Mouse (Mus musculus): ENCODE results near the gene Serpinb1c.

DNA sequence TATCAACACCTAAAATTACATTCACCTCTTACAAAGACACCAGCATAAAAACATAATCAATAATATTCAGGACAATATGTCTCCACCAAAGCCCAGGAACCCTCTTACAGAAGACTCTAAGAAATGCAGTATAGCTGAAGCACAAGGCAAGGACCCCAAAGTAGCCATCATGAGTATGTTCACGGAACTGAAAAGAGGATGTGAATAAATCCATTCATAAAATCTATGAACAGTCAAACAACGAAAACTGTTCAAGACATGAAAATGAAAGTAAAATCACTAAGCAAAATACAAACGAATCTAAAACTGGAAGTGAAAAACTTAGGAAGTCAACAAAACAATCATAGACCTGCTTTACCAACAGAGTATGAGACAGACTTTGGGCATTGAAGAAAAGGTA lies 10.2 kb upstream of the Serpinb1c start:
- TF ChIP-seq POLR2A (IDR thresholded peaks at IDR 0.05; ENCODE audit: control insufficient read depth in 1 of 2, insufficient read depth in 1 of 2, low read depth in 1 of 2, low read length in 2 of 2, poor library complexity in 1 of 2) (no peak), CTCF (IDR thresholded peaks at IDR 0.05 in 2 of 3, conservative IDR thresholded peaks at IDR 0.05 in 1 of 3; ENCODE audit: control insufficient read depth in 1 of 3, insufficient read depth in 1 of 3, low read depth in 2 of 3, low read length in 3 of 3, poor library complexity in 1 of 3, severe bottlenecking in 1 of 3) (no peak), TAL1 (IDR thresholded peaks at IDR 0.05; ENCODE audit: low read length) (no peak), USF1 (IDR thresholded peaks at IDR 0.05; ENCODE audit: low read depth, low read length) (no peak)

Data from MEL (cell line).